24 mouse cellular contexts compared by ENCODE assay signal in the genomic region with DNA sequence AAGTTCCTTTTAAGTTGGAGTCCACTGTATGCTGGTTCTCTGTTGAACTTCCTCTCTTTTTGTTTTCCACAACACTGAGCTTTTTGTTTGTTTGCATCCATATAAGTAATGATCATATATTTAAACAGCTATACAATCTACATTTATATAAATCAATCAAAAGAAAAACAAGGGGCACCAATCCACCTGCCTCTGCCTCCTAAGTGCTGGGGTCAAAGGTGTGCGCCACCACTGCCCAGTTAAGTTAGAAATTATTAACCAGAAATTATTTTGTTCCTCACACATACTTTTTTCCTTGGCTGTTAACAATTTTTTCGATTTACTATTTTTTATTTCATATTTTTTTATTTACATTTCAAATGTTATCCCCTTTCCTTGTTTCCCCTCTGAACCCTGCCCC.
"Had no signal": no experiment of that assay in that cellular context is flagged by ENCODE, and none has a peak within 500 bp of the region (broad histone marks: within the 10 kb centered on the region; RNA-seq: fewer than 3 reads in every experiment).

No protein-coding gene starts in this region.

- H3K36me3 ChIP-seq: heart, embryonic 13.5 days; heart, embryonic 15.5 days; hindbrain, embryonic 13.5 days; hindbrain, embryonic 15.5 days; limb, embryonic 13.5 days; limb, embryonic 15.5 days had no signal

- H3K9me3 ChIP-seq: heart, embryonic 13.5 days; heart, embryonic 15.5 days; hindbrain, embryonic 13.5 days; hindbrain, embryonic 15.5 days; limb, embryonic 13.5 days; limb, embryonic 15.5 days had no signal

- ATAC-seq: forebrain, postnatal 0 days; hindbrain, postnatal 0 days; intestine, embryonic 16.5 days had no signal

- H3K9ac ChIP-seq: forebrain, postnatal 0 days; heart, embryonic 13.5 days; heart, embryonic 15.5 days; hindbrain, embryonic 13.5 days; hindbrain, embryonic 15.5 days; limb, embryonic 13.5 days; limb, embryonic 15.5 days; liver, embryonic 14.5 days had no signal

- H3K27ac ChIP-seq: heart, adult 2 months; heart, embryonic 13.5 days; heart, embryonic 15.5 days; hindbrain, embryonic 13.5 days; hindbrain, embryonic 15.5 days; hindbrain, postnatal 0 days; kidney, postnatal 0 days; limb, embryonic 13.5 days; limb, embryonic 15.5 days; liver, embryonic 14.5 days had no signal

- H3K4me3 ChIP-seq: heart, adult 2 months; heart, embryonic 13.5 days; heart, embryonic 15.5 days; hindbrain, embryonic 13.5 days; hindbrain, embryonic 15.5 days; limb, embryonic 13.5 days; limb, embryonic 15.5 days had no signal

- H3K4me2 ChIP-seq: heart, embryonic 11.5 days; heart, embryonic 13.5 days; heart, embryonic 15.5 days; hindbrain, embryonic 13.5 days; hindbrain, embryonic 15.5 days; limb, embryonic 13.5 days; limb, embryonic 15.5 days; liver, embryonic 11.5 days had no signal

- H3K27me3 ChIP-seq: heart, embryonic 13.5 days; heart, embryonic 15.5 days; hindbrain, embryonic 13.5 days; hindbrain, embryonic 15.5 days; limb, embryonic 13.5 days; limb, embryonic 15.5 days had no signal

- DNase-seq: forebrain, postnatal 0 days; gastrocnemius, postnatal 14 days; gastrocnemius, postnatal 36 days; heart, adult 11 months; heart, adult 2 months; heart, postnatal 14 days; heart, postnatal 36 days; kidney, adult 18-20 months; kidney, postnatal 14 days; layer of hippocampus, adult 9-11 months; layer of hippocampus, postnatal 36 days; left cerebral cortex, postnatal 4 days had no signal

- H3K4me1 ChIP-seq: heart, embryonic 13.5 days; heart, embryonic 15.5 days; hindbrain, embryonic 13.5 days; hindbrain, embryonic 15.5 days; limb, embryonic 15.5 days had no signal
